Mouse (Mus musculus) E14TG2a.4 (cell line): ENCODE results near the gene Insig2.

Source experiments
- H3K27me3 ChIP-seq: 2 replicates; pipeline ENCODE4 v1.6.1; 2014; ENCODE audit warnings: low read length, control low read depth; ENCODE audit not compliant: insufficient read depth
- H3K36me3 ChIP-seq: 2 replicates; pipeline ENCODE4 v1.6.1; 2014; ENCODE audit warnings: low read length, control low read depth; ENCODE audit not compliant: insufficient read depth
- H3K4me1 ChIP-seq: replicated peaks from 2 replicates; pipeline ENCODE4 v1.6.1; 2014; ENCODE audit warnings: low read depth, low read length, control low read depth
- H3K4me3 ChIP-seq: replicated peaks from 2 replicates; pipeline ENCODE4 v1.5.1; 2014; ENCODE audit warnings: mild to moderate bottlenecking, low read length
- H3K9me3 ChIP-seq: 2 replicates; pipeline ENCODE4 v1.6.1; 2014; ENCODE audit warnings: low read length, control low read depth
- CTCF ChIP-seq: conservative IDR thresholded peaks from 2 replicates; pipeline ENCODE4 v1.5.1; 2014; ENCODE audit warnings: low read length
- NANOG ChIP-seq: IDR thresholded peaks from 2 replicates; pipeline ENCODE4 v1.6.1; 2014; ENCODE audit warnings: borderline replicate concordance, low read length, mixed read lengths
- POU5F1 ChIP-seq: IDR thresholded peaks from 2 replicates; pipeline ENCODE4 v1.6.1; 2014; ENCODE audit warnings: low read length, borderline replicate concordance

Gene Insig2

GRCm38 (mm10) chr1:121333986-121334703, 1.8 kb upstream of the Insig2 start:
- no peaks in the 10 kb centered on the region for H3K27me3 ChIP-seq
- H3K4me3 ChIP-seq: no peak overlapping the region
- TF ChIP-seq POU5F1 (no peak), NANOG (no peak), CTCF (no peak)
- no peaks in the 10 kb centered on the region for H3K4me1 ChIP-seq
- H3K9me3 ChIP-seq: no peaks in the 10 kb centered on the region
- H3K36me3 ChIP-seq: no peaks in the 10 kb centered on the region

- no peaks in the 10 kb centered on the region for H3K36me3 ChIP-seq
Measured at GRCm38 (mm10) chr1:121330621-121331020, 1.8 kb downstream of the Insig2 start.

GRCm38 (mm10) chr1:121329391-121329790, 3.0 kb downstream of the Insig2 start:
- no peaks in the 10 kb centered on the region for H3K36me3 ChIP-seq
- H3K9me3 ChIP-seq: no peaks in the 10 kb centered on the region
- no peak overlapping the region for H3K4me3 ChIP-seq
- no peaks in the 10 kb centered on the region for H3K27me3 ChIP-seq
- TF ChIP-seq POU5F1 (no peak), CTCF (no peak), NANOG (no peak)
- peaks cover 7% of the 10 kb centered on the region for H3K4me1 ChIP-seq

More at GRCm38 (mm10) chr1:121330621-121331020, 1.8 kb downstream of the Insig2 start:
- Histone ChIP-seq H3K27me3 (no peaks in the 10 kb centered on the region), H3K9me3 (no peaks in the 10 kb centered on the region), H3K4me1 (peaks cover 7% of the 10 kb centered on the region), H3K4me3 (no peak overlapping the region)
- TF ChIP-seq CTCF: no peak
- TF ChIP-seq POU5F1: no peak
- no peak for TF ChIP-seq NANOG

GRCm38 (mm10) chr1:121328193-121328555, 4.2 kb downstream of the Insig2 start:
- Histone ChIP-seq H3K4me3 (peak overlapping the region; percentile 90), H3K4me1 (peaks cover 7% of the 10 kb centered on the region), H3K9me3 (no peaks in the 10 kb centered on the region), H3K36me3 (no peaks in the 10 kb centered on the region), H3K27me3 (no peaks in the 10 kb centered on the region)
- TF ChIP-seq CTCF: no peak
- no peak for TF ChIP-seq POU5F1
- no peak for TF ChIP-seq NANOG

GRCm38 (mm10) chr1:121327344-121328192, 4.8 kb downstream of the Insig2 start:
- H3K4me3 ChIP-seq: peak overlapping the region; percentile 90
- TF ChIP-seq NANOG (no peak), CTCF (no peak), POU5F1 (no peak)
- H3K36me3 ChIP-seq: no peaks in the 10 kb centered on the region

GRCm38 (mm10) chr1:121326591-121327343, 5.6 kb downstream of the Insig2 start:
- no peaks in the 10 kb centered on the region for H3K9me3 ChIP-seq
- TF ChIP-seq CTCF: no peak
- no peaks in the 10 kb centered on the region for H3K27me3 ChIP-seq
- no peaks in the 10 kb centered on the region for H3K36me3 ChIP-seq
- H3K4me3 ChIP-seq: peak overlapping the region; percentile 90
- H3K4me1 ChIP-seq: peaks cover 7% of the 10 kb centered on the region

More at GRCm38 (mm10) chr1:121327344-121328192, 4.8 kb downstream of the Insig2 start:
- Histone ChIP-seq H3K4me1 (peaks cover 7% of the 10 kb centered on the region), H3K27me3 (no peaks in the 10 kb centered on the region), H3K9me3 (no peaks in the 10 kb centered on the region)

- H3K27me3 ChIP-seq: no peaks in the 10 kb centered on the region
- no peak overlapping the region for H3K4me3 ChIP-seq
- peaks cover 5% of the 10 kb centered on the region for H3K4me1 ChIP-seq
- no peaks in the 10 kb centered on the region for H3K36me3 ChIP-seq
- TF ChIP-seq CTCF: no peak
- TF ChIP-seq NANOG: no peak
- no peak for TF ChIP-seq POU5F1
- H3K9me3 ChIP-seq: no peaks in the 10 kb centered on the region
Measured at GRCm38 (mm10) chr1:121323501-121323900, 8.9 kb downstream of the Insig2 start.

GRCm38 (mm10) chr1:121314766-121315428, 17.5 kb downstream of the Insig2 start:
- no peaks in the 10 kb centered on the region for H3K27me3 ChIP-seq
- H3K4me1 ChIP-seq: no peaks in the 10 kb centered on the region
- no peak overlapping the region for H3K4me3 ChIP-seq

More at GRCm38 (mm10) chr1:121314766-121315428, 17.5 kb downstream of the Insig2 start:
- Histone ChIP-seq H3K9me3 (no peaks in the 10 kb centered on the region), H3K36me3 (peaks cover 14% of the 10 kb centered on the region)
- no peak for TF ChIP-seq NANOG
- TF ChIP-seq POU5F1: no peak
- TF ChIP-seq CTCF: no peak
